Mouse (Mus musculus): ENCODE data around the gene Upk1a. TPM values are rescaled to one million over a fixed set of nuclear protein-coding genes. Genes with fewer than 3 reads are reported as not detected.

Upk1a gene
- polyA plus RNA-seq (2016; fragmentation: Nextera tagmentation; extraction: Ambion mirVana): 0.25 and 0.33 TPM in 2 replicates

DNA sequence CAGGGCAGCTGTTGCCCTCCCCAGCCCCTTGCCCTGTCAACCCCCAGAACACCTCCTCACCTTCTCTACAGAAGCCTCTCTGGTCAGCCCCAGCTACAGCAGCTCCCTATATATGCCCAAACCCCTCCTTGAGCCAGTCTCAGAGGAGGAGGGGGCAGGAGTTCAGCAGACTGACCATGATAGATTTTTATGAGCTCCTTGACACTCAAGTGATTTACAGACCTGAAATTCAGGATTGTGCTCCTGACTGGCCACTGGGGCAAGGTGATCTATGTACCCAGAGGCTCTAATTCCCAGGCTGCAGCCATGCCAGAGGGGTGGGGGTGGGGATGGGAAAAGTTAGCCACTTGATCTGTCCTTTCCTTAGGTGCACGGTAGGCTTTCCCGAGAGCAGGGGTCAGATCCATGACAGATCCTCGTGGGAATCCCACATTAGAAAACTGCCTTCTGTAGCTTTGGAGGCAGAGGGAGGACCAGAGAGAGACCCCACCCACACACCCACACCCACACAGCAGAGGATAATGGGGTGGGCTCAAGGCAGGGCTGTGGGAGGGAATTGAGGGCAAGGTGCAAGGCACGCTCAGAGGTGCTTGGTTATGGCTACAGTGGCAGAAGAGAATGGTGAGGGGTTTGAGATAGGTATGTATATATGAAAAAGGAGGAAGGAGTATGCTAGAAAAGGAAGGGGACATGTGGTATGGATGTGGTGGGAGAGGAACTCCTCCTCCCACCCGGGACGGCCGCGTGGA is at the start of gene Upk1a:
Gene Upk1a, minus strand, starts transcription at position 194 of the 749 bp plus-strand sequence.
- no peak within 1 kb of the TSS for H3K27ac ChIP-seq
- peaks cover 10% of the 10 kb centered on the region; the same call in 1 of the 2 replicates for H3K27me3 ChIP-seq (replicated peaks)
- no peak within 1 kb of the TSS for H3K9ac ChIP-seq
- H3K4me3 ChIP-seq: no peak within 1 kb of the TSS
- peaks cover 29% of the 10 kb centered on the region for H3K4me1 ChIP-seq
- 74% methylated on average over 8 of the region's 8 CpGs for WGBS (ENCODE audit: insufficient replicate concordance)
- no peaks in the 10 kb centered on the region for H3K9me3 ChIP-seq (replicated peaks)
- no peak for ATAC-seq
- H3K4me2 ChIP-seq: no peak within 1 kb of the TSS
- H3K36me3 ChIP-seq: peaks cover 27% of the 10 kb centered on the region

DNA sequence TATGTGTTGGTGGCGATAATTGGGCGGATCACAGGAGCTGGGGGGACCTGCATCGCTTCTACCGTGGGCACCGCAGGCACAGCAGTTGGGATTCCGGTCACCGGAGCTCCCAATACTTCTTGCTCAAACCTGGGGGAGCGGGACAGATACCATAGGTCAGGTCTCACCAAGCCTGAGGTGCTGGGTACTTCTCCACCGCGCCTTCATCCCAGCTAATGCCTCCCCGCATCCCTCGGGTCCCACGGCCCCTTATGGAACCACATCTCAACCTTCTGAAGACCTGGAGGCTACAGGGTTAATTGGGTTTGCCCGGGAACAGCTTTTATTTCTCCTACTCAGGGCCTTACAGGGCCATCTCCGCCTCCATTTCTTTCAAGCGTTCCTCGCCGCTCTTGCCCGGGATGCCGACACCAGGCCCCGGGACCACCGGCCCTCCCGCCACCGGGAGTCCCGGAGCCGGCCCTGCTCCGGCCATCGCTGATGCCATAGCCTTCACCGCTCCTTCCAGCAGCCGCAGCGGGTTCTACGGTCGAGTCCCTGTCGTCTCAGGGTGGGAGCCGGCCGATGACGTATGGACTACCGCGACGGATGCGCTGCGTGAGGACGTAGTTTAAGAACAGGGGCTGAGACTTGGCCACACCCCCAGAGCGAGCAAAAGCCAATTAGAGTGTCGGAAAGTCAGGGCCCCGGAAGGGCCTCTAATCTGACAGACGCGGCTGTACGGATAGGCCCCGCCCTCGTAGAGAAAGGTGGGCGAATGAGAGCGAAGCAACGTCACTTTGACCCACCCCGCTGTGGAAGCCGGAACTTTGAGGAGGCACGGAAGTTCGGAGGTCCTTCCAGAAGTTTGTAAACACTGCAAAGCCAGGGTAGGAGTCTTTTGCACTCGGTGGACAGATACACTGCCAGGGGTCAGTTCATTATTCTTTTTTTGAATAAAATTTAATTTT is 37.2 kb upstream of the Upk1a start, which contains the start of gene Rbm42:
Gene Rbm42, minus strand, starts transcription at position 727 of the 950 bp plus-strand sequence.
- Histone ChIP-seq H3K27me3 (replicated peaks) (no peaks in the 10 kb centered on the region), H3K9ac (peak within 1 kb of the TSS; percentile 96), H3K36me3 (peaks cover 72% of the 10 kb centered on the region), H3K9me3 (replicated peaks) (no peaks in the 10 kb centered on the region), H3K4me2 (peak within 1 kb of the TSS; percentile 85), H3K4me1 (peaks cover 16% of the 10 kb centered on the region), H3K27ac (peak within 1 kb of the TSS; percentile 80), H3K4me3 (peak within 1 kb of the TSS; percentile 96)
- peak; percentile 99 for ATAC-seq
- 2% methylated on average over 59 of the region's 59 CpGs for WGBS (ENCODE audit: insufficient replicate concordance)

DNA sequence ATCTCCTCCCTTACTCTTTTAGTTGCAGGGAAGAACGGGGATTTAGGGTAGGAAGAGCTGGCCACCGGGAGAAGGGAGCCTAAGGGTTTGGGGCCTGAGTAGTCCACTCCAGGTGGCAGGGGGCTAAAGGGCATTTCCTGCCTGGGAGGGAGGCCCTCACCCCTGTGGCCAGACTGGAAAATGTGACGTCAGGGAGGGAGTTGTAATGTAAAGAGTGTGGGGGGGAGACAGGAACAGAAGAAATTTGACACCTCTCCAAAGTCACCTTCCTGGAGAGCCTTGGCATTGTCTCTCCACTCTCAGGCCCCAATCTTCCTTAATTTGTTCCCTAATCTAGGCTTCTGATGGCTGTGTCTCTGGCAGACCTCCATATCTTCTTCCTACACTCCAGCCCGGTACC is 26.4 kb upstream of the Upk1a start:
- ATAC-seq: no peak
- Histone ChIP-seq H3K9ac (no peak overlapping the region), H3K27ac (no peak overlapping the region), H3K4me2 (no peak overlapping the region), H3K4me1 (peaks cover 25% of the 10 kb centered on the region), H3K4me3 (no peak overlapping the region), H3K36me3 (peaks cover 42% of the 10 kb centered on the region), H3K9me3 (replicated peaks) (no peaks in the 10 kb centered on the region), H3K27me3 (replicated peaks) (peaks cover 26% of the 10 kb centered on the region)
- 28% methylated on average over 4 of the region's 4 CpGs for WGBS (ENCODE audit: insufficient replicate concordance)

DNA sequence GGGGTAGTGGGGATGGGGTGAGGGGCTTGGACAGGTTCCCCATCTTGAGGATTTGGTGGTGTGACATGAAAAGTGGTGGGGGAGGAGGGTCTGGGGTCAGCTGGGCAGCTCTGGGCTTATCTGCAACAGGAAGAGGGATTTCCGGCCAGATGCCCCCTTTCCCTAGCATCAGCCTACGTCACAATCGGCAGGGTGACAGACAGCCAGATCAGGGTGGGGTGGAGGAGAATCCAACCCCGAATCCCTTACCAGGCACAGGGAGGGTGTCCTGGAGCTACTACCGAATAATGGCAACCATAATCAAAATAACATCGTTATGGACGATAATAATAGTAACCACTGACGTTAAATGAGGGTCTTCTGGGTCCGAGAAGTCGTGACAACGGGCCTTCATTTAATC is 23.7 kb upstream of the Upk1a start:
- Histone ChIP-seq H3K4me1 (peaks cover 25% of the 10 kb centered on the region), H3K9me3 (replicated peaks) (no peaks in the 10 kb centered on the region), H3K36me3 (peaks cover 15% of the 10 kb centered on the region), H3K27ac (no peak overlapping the region), H3K9ac (no peak overlapping the region), H3K4me2 (peak overlapping the region; percentile 26; the same call in 1 of the 2 replicates), H3K4me3 (no peak overlapping the region), H3K27me3 (replicated peaks) (peaks cover 53% of the 10 kb centered on the region)
- no peak for ATAC-seq
- 13% methylated on average over 11 of the region's 11 CpGs for WGBS (ENCODE audit: insufficient replicate concordance)

DNA sequence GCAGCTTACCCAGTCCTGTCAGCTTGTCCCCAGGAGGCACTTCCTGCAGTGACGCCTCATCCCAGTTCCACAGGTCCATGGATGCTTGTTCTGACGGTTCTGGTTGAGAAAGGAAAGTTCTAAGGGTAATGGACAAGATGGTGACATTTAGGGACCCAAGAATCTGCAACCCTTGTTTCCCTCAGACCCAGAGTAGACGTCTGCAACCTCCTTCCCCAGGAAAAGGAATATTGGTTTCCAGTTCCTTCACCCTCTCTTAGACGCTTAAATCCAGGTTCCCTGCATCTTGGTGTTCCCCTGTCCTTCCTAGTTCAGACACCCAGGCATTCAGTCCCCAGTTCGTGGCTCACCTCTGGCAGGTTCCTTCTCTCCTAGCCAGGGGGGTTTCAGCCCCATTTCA is 23.1 kb upstream of the Upk1a start, which contains the start of gene Etv2:
Gene Etv2, minus strand, starts transcription at position 101 of the 400 bp plus-strand sequence.
- no peak within 1 kb of the TSS for H3K9ac ChIP-seq
- peaks cover 25% of the 10 kb centered on the region for H3K4me1 ChIP-seq
- peaks cover 8% of the 10 kb centered on the region for H3K36me3 ChIP-seq
- H3K4me3 ChIP-seq: peak within 1 kb of the TSS; percentile 28; the same call in 1 of the 2 replicates
- no peaks in the 10 kb centered on the region for H3K9me3 ChIP-seq (replicated peaks)
- H3K4me2 ChIP-seq: peak within 1 kb of the TSS; percentile 60
- no peak within 1 kb of the TSS for H3K27ac ChIP-seq
- peaks cover 59% of the 10 kb centered on the region for H3K27me3 ChIP-seq (replicated peaks)
- WGBS (ENCODE audit: insufficient replicate concordance): 4% methylated on average over 5 of the region's 5 CpGs
- no peak for ATAC-seq

DNA sequence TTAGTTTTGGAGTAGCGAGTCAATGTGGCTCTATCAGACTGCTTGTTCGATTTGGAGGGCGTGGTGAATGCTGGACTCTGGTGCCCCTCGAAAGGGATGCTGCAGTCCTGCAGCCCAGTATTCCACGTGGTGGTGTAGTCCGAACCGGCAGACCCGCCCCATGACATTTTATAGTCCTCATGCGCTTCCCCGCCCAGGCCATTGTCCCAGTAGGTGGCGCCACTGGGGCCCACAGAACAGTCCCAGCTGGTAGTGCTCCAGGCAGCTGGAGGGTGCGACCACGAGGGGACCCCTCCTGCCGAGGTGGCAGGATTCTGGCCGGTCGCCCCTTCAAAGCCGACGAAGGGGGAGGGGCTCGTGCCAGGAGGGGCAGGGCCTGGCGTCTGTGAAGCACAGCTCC is 22.0 kb upstream of the Upk1a start:
- Histone ChIP-seq H3K9me3 (replicated peaks) (no peaks in the 10 kb centered on the region), H3K9ac (no peak overlapping the region), H3K36me3 (no peaks in the 10 kb centered on the region), H3K4me1 (peaks cover 25% of the 10 kb centered on the region), H3K4me2 (peak overlapping the region; percentile 60), H3K27me3 (replicated peaks) (peaks cover 64% of the 10 kb centered on the region), H3K27ac (no peak overlapping the region), H3K4me3 (peak overlapping the region; percentile 28; the same call in 1 of the 2 replicates)
- WGBS (ENCODE audit: insufficient replicate concordance): 3% methylated on average over 20 of the region's 20 CpGs
- peak; percentile 71 for ATAC-seq

DNA sequence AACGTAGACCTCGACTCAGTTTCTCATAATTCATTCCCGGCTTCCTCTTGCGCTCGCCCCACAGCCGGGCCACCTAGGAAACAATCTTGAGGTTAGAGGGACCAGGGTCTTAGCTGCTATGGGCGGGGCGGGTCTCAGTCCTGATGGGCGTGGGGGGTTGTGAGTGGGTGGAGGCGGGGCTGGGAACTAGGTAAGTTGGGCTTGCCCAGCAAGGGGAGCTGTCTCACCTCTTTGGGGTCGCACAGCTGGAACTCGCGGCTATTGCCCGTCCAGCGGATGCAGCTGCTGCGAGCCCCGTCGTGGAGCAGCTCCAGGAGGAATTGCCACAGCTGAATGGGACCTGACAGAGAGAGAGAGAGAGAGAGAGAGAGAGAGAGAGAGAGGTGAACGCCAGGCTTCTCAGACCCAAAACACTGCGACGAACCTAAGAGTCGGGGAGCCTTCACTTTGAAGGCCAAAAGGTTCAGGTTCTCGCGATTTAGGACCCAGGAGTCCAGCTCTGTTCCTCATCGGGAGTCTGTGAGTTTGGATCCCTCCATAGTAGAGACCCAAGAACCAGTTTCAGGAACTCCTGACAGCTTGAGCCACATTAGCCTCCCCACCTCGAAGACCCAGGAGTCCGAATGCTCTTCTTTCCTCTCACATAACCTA is 21.2 kb upstream of the Upk1a start:
- Histone ChIP-seq H3K9me3 (replicated peaks) (no peaks in the 10 kb centered on the region), H3K9ac (no peak overlapping the region), H3K4me1 (peaks cover 17% of the 10 kb centered on the region), H3K4me3 (0 out of 2 replicates have a peak overlapping the region, but pooled peaks have one; percentile 7), H3K36me3 (no peaks in the 10 kb centered on the region), H3K4me2 (peak overlapping the region; percentile 60), H3K27me3 (replicated peaks) (peaks cover 72% of the 10 kb centered on the region), H3K27ac (no peak overlapping the region)
- ATAC-seq: no peak
- 29% methylated on average over 27 of the region's 27 CpGs for WGBS (ENCODE audit: insufficient replicate concordance)

DNA sequence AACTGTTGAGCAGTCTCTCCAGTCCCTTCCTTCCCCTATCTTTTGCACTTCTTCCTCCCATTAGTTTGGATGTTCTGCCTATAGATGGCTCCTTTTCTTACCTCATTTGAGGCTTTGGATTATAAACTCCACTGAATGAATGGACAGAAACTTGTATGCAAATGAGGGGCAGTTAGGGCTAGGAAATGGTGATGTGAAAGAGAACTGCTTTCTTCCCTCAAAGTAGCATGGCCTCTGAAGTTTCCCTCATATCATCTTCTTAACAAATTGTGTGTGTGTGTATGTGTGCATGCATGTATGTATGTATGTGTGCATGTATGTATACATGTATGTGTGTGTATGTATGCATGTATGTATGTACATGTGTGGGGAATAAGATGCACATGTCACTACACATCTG is 16.4 kb upstream of the Upk1a start:
- H3K27ac ChIP-seq: no peak overlapping the region
- H3K4me2 ChIP-seq: no peak overlapping the region
- no peak overlapping the region for H3K9ac ChIP-seq
- H3K36me3 ChIP-seq: peaks cover 8% of the 10 kb centered on the region
- H3K9me3 ChIP-seq (replicated peaks): no peaks in the 10 kb centered on the region
- peaks cover 12% of the 10 kb centered on the region for H3K4me1 ChIP-seq
- no peak overlapping the region for H3K4me3 ChIP-seq
- no peak for ATAC-seq
- H3K27me3 ChIP-seq (replicated peaks): peaks cover 51% of the 10 kb centered on the region

DNA sequence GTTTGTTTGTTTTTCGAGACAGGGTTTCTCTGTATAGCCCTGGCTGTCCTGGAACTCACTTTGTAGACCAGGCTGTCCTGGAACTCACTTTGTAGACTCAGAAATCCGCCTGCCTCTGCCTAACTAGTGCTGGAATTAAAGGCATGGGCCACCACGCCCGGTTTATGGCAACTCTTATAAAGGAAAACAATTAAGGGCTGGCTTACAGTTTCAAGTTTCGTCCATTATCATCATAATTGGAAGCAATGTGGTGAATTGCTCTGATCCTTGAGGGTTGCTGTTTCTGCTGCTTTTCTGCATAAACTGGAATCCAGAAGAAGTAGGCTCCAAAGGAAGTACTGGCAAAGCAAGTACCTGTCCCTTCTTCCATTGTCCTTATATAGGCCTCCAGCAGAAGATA is 14.0 kb upstream of the Upk1a start:
- ATAC-seq: no peak
- peaks cover 20% of the 10 kb centered on the region for H3K4me1 ChIP-seq
- H3K4me2 ChIP-seq: peak overlapping the region; percentile 92
- WGBS (ENCODE audit: insufficient replicate concordance): 74% methylated on average over 5 of the region's 5 CpGs
- peaks cover 27% of the 10 kb centered on the region for H3K27me3 ChIP-seq (replicated peaks)
- H3K9me3 ChIP-seq (replicated peaks): no peaks in the 10 kb centered on the region
- H3K9ac ChIP-seq: no peak overlapping the region
- no peak overlapping the region for H3K27ac ChIP-seq
- H3K4me3 ChIP-seq: no peak overlapping the region
- H3K36me3 ChIP-seq: peaks cover 32% of the 10 kb centered on the region

DNA sequence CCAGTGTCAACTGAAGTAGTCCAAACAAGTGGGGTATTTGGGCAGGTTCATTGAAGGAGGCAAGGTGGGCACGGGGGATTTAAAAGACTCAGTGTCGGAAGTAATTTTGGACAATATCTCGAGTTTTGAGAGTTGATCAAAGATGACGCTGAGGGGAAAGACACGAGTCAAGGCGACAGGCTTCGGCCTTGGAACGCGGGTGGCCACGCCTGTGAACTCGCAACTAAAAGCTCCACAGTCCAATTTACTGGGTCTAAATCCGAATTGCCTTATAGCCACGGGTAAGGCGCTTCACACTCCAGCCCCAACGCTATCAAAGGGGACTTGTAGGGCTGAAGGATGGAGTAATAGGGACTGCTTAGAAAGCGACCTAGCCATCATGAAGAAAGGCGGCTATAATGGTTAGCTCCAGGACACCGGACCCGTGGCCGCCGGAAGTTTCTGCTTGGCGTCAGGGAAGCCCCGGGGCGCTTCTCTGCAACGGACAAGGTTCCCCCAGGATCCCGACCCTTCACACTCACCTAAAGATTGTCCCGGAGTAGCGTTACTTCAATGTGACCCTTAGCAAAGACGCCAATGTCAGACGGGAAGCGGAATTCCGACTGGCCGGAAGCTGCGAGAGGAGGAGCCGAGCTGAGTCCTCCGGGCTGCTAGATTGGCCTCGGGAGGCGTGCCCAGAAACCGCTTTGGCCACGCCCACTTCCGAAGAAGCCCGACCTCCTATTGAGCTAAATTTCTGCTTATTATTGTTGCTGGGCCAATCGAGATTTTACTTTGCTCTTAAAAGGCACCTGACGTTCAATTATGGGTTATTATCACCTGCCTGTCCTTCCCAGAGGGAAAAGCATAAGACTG is 13.1 kb upstream of the Upk1a start, which contains the start of gene Cox6b1:
Gene Cox6b1, minus strand, starts transcription at position 622 of the 855 bp plus-strand sequence.
- peak within 1 kb of the TSS; percentile 91 for H3K4me3 ChIP-seq
- H3K27ac ChIP-seq: peak within 1 kb of the TSS; percentile 74; the same call in 1 of the 2 replicates
- peak within 1 kb of the TSS; percentile 92 for H3K4me2 ChIP-seq
- peak; percentile 88 for ATAC-seq
- no peaks in the 10 kb centered on the region for H3K9me3 ChIP-seq (replicated peaks)
- peak within 1 kb of the TSS; percentile 91 for H3K9ac ChIP-seq
- H3K27me3 ChIP-seq (replicated peaks): peaks cover 19% of the 10 kb centered on the region; the same call in 1 of the 2 replicates
- peaks cover 20% of the 10 kb centered on the region for H3K4me1 ChIP-seq
- peaks cover 38% of the 10 kb centered on the region for H3K36me3 ChIP-seq
- 2% methylated on average over 44 of the region's 44 CpGs for WGBS (ENCODE audit: insufficient replicate concordance)

DNA sequence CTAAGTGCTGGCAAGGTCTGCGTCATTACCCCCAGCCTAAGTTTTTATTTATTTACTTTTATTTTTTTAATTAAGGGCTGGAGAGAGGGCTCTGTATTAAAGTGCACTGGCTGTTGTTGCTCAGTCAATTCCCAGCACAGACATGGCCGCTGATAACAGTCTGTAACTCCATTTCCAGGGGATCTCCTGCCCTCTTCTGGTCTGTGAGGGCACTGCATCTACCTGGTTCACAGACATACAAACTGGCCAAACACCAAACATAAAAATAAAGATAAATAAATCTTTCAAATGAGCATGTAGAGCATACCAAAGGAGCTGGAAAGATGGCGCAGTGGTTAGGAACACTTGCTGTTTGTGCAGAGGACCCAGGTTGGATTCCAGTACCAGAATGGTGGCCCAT is 6.6 kb upstream of the Upk1a start:
- 71% methylated on average over 3 of the region's 3 CpGs for WGBS (ENCODE audit: insufficient replicate concordance)
- no peaks in the 10 kb centered on the region for H3K9me3 ChIP-seq (replicated peaks)
- H3K4me1 ChIP-seq: peaks cover 24% of the 10 kb centered on the region
- H3K36me3 ChIP-seq: peaks cover 82% of the 10 kb centered on the region
- H3K4me3 ChIP-seq: no peak overlapping the region
- H3K9ac ChIP-seq: no peak overlapping the region
- H3K4me2 ChIP-seq: no peak overlapping the region
- ATAC-seq: no peak
- H3K27ac ChIP-seq: no peak overlapping the region
- no peaks in the 10 kb centered on the region for H3K27me3 ChIP-seq (replicated peaks)
